Mouse (Mus musculus) thymus, adult 2 months (tissue): Measurements from ENCODE around the gene Bcl3.

ENCODE experiments used
- CTCF ChIP-seq: fragments of 200-500 bp; IDR thresholded peaks from 2 replicates; pipeline ENCODE4 v1.5.1; 2012; ENCODE audit warnings: mild to moderate bottlenecking, control low read depth, low read length, moderate library complexity, borderline replicate concordance; ENCODE audit not compliant: control insufficient read depth, poor library complexity, insufficient read depth; ENCODE audit errors: extremely low read depth
- POLR2A ChIP-seq: fragments of 200-500 bp; IDR thresholded peaks from 2 replicates; pipeline ENCODE4 v1.6.1; 2012; ENCODE audit warnings: mild to moderate bottlenecking, low read length, control low read depth, moderate library complexity; ENCODE audit not compliant: control insufficient read depth, poor library complexity, insufficient read depth; ENCODE audit errors: extremely low read depth

DNA sequence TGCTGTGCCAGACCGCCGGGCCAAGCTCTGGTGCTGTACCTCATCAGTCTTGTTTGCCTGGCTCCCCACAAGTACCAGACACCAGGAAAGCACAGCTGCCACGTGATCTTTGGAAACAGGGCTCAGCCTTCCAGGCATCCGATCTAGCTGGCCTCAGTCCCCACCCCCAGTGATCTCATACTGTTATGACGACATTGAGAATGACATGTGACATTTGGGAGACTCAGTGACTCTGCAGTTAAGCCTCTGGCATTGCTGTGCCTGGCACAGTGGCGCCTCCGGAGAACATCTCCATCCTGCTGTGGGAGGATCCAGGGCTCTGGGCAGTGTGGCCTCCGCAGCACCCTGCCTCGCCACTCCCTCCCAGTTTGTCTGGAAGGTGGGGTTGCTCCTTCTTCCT lies 9.3 kb upstream of the Bcl3 start:
- TF ChIP-seq CTCF, result no peak
- no peak for TF ChIP-seq POLR2A
